Mouse (Mus musculus): ENCODE measurements around the gene Apoc4. TPM values are rescaled to one million over a fixed set of nuclear protein-coding genes. Genes with fewer than 3 reads are reported as not detected.

Gene Apoc4
- total RNA-seq, 4 experiments from 2014 or later = 1.2 TPM; not detected in 3

DNA sequence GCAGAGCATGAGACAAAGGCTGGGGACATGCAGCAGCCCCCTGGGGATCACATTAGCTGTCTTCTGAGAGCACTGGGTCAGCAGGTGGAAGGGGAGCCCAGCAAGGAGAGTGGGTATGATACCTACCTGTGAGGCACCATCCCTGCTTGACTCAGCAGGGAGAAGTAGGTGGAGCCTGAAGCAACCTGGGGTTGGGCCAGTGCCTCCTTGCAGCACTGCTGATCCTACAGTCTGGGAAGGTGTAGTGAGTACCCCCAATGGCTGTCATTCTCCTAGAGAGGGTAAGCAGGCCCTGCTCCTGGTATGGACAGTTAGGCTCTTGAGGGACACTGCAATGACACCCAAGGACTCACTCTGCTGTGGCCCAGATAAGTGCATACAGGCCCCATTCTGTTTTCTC is 49.0 kb downstream of the Apoc4 start:
- DNase-seq (ENCODE audit: low spot score in 2 of 2) = no peak

DNA sequence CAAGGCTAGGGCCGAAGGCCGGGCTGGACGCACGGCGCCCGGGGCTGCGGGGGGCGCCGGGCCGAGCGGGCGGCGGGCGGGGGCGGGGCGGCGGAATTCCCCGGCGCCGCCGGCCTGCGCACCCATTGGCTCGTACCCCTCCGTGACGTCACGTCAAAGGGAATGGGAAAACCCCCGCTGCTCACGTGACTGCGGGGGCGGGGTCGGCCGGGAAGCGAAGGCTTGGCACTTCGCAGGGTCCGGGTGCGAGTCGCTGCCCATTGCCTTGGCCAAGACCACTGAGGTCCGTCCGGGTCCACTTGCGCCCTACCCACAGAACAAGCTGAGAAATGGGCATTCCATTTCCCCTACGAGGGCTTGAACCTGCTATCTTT is 51.9 kb downstream of the Apoc4 start, which contains the start of gene Relb:
TSS of gene Relb (minus strand) at position 78 of the 374 bp plus-strand sequence.
- DNase-seq (ENCODE audit: low spot score in 2 of 2) = peak; percentile 77 to 87

- peak; percentile 83 to 87 for DNase-seq (ENCODE audit: low spot score in 2 of 2)
Observed at GRCm38 (mm10) chr7:19628536-19629360, 52.5 kb downstream of the Apoc4 start.

DNA sequence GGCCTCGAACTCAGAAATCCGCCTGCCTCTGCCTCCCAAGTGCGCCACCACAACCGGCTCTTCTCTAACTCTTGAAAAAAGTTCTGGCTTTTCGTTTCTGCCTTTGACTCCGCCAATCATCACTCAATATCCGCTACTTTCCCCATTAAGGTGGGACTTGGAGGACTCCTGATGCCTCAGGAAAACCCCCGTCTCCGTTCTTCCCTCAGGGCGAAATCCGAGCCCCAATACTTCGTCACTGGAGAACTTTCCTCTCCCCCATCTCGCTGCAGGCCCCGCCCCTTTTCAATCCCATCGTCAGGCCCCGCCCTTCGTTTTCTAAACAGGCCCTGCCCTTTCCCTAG is 53.1 kb downstream of the Apoc4 start:
- DNase-seq (ENCODE audit: low spot score in 2 of 2) = no peak

Other genes with a start within 250 kb of the Apoc4 start
- 100 to 1,000 TPM in 1 of 4 experiments, 10 to 100 TPM in 3; 87.6 to 103 (median 95.0) TPM for gene Mark4, start 222.7 kb downstream of the Apoc4 start, total RNA-seq (2022)
- under 1 TPM; 0.08 to 0.41 (median 0.38) TPM for gene Exoc3l2, start 218.1 kb downstream of the Apoc4 start, total RNA-seq (2022)
- gene Bloc1s3, start 173.1 kb downstream of the Apoc4 start, total RNA-seq (2022) = 1 to 10 TPM; 4.7 to 6.7 (median 5.9) TPM
- 10 to 100 TPM; 17.1 to 25.2 (median 21.6) TPM for gene Trappc6a, start 173.1 kb downstream of the Apoc4 start, total RNA-seq (2022)
- under 1 TPM; 0.39 to 0.86 (median 0.77) TPM for gene Nkpd1, start 163.6 kb downstream of the Apoc4 start, total RNA-seq (2022)
- gene Ppp1r37, start 118.4 kb downstream of the Apoc4 start, total RNA-seq (2022) = 100 to 1,000 TPM in 2 of 4 experiments, 10 to 100 TPM in 2; 97.7 to 120 (median 108) TPM
- 1 to 10 TPM in 2 of 4 experiments, under 1 TPM in 2; 0.90 to 1.3 (median 1.0) TPM for gene Zfp296, start 104.2 kb downstream of the Apoc4 start, total RNA-seq (2022)
- gene Gemin7, start 103.9 kb downstream of the Apoc4 start, total RNA-seq (2022) = 10 to 100 TPM; 43.4 to 54.4 (median 49.2) TPM
- 100 to 1,000 TPM in 2 of 4 experiments, 10 to 100 TPM in 2; 96.9 to 109 (median 101) TPM for gene Clasrp, start 77.0 kb downstream of the Apoc4 start, total RNA-seq (2022)
- gene Relb, start 52.0 kb downstream of the Apoc4 start, total RNA-seq (2022) = 10 to 100 TPM in 2 of 4 experiments, 1 to 10 TPM in 2; 8.3 to 11.2 (median 10.5) TPM
- 100 to 1,000 TPM; 140 to 150 (median 146) TPM for gene Clptm1, start 16.4 kb downstream of the Apoc4 start, total RNA-seq (2022)
- gene Apoc2, start 3.5 kb downstream of the Apoc4 start, total RNA-seq (2022) = under 1 TPM in 1 of 4 experiments, not detected in 3; 0.66 TPM
- not detected for gene Gm44805, start 56 bp downstream of the Apoc4 start, total RNA-seq (2022)
- 10 to 100 TPM in 1 of 4 experiments, 1 to 10 TPM in 3; 5.3 to 10.7 (median 6.0) TPM for gene Apoc1, start 11.2 kb upstream of the Apoc4 start, total RNA-seq (2022)
- gene Apoe, start 17.7 kb upstream of the Apoc4 start, total RNA-seq (2022) = 1,000 to 10,000 TPM; 1,861 to 4,366 (median 2,827) TPM
- 100 to 1,000 TPM; 104 to 112 (median 109) TPM for gene Tomm40, start 34.0 kb upstream of the Apoc4 start, total RNA-seq (2022)
- 1 to 10 TPM; 5.7 to 8.2 (median 7.0) TPM for gene Nectin2, start 69.0 kb upstream of the Apoc4 start, total RNA-seq (2022)
- gene Bcam, start 89.5 kb upstream of the Apoc4 start, total RNA-seq (2022) = 10 to 100 TPM; 11.0 to 15.2 (median 13.2) TPM
- gene Cblc, start 115.3 kb upstream of the Apoc4 start, total RNA-seq (2022) = not detected
- gene Bcl3, start 141.3 kb upstream of the Apoc4 start, total RNA-seq (2022) = 10 to 100 TPM in 1 of 4 experiments, 1 to 10 TPM in 1, under 1 TPM in 2; 0.75 to 11.9 (median 2.3) TPM
- gene Gm19345, start 170.5 kb upstream of the Apoc4 start, total RNA-seq (2022) = 1 to 10 TPM; 1.5 to 2.6 (median 2.2) TPM
- not detected for gene Ceacam16, start 179.8 kb upstream of the Apoc4 start, total RNA-seq (2022)
- not detected for gene Ceacam19, start 206.5 kb upstream of the Apoc4 start, total RNA-seq (2022)
- 10 to 100 TPM; 12.5 to 16.1 (median 13.8) TPM for gene Pvr, start 239.7 kb upstream of the Apoc4 start, total RNA-seq (2022)